Mouse (Mus musculus): ENCODE data around the gene Spata5.
"Not testable (repeated sequence)": the region's sequence is repeated elsewhere in the genome, so short reads cannot be mapped to it uniquely, and the experiment has no call there.

The Spata5 gene

GRCm38 (mm10) chr3:37510055-37511032 is 90.6 kb downstream of the Spata5 start:
- DNase-seq (ENCODE audit: extremely low spot score, low spot score) = no peak

DNA sequence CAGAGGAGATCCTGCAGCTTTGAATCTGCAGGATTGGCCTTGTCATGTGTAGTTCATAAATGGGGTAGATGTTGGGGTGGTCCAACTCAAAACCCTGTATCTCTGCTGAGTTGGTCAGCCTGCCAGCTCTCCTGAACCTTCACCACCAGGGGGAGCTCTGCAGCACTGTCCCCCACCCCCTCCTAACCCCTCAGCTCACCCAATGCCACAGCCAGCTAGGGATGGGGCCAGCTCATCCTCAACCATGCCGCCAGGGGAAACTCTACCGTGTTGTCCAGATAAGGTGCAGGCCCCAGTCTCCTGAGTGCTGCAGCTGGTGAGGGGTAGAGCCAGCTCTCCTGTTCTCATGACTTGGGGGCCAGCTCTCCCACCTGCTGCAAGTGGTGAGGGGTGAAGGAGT is 95.8 kb downstream of the Spata5 start:
- DNase-seq (ENCODE audit: extremely low spot score, low spot score) = peak; percentile 30

- no peak for DNase-seq (ENCODE audit: extremely low spot score, low spot score)
Measured at GRCm38 (mm10) chr3:37516379-37516778, 96.7 kb downstream of the Spata5 start.

DNA sequence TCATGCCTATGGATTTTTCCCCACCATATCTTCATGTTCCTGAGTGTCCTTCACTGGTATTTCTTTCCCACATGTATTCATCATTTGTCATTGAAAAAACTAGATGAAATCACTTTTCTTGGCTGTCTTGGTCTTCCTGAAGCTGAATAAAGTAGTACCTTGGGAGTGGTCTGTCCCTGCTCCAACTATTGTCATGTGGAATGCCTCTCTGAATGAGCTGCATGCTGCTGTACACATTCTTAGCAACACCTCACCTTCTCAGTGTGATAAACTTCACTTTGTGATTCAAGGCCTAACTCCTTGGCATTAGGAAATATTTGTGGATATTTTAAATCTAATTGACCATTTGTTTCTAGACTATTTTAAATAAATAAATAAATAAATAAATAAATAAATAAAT is 98.9 kb downstream of the Spata5 start:
- DNase-seq (ENCODE audit: extremely low spot score, low spot score) = no peak

GRCm38 (mm10) chr3:37520334-37521023 is 100.8 kb downstream of the Spata5 start:
- no peak for DNase-seq (ENCODE audit: extremely low spot score, low spot score)

GRCm38 (mm10) chr3:37532079-37532478 is 112.4 kb downstream of the Spata5 start:
- no peak for DNase-seq (ENCODE audit: extremely low spot score, low spot score)

- not testable (repeated sequence) for DNase-seq (ENCODE audit: extremely low spot score, low spot score)
Measured at GRCm38 (mm10) chr3:37540701-37541100, 121.0 kb downstream of the Spata5 start.

- no peak for DNase-seq (ENCODE audit: extremely low spot score, low spot score)
Measured at GRCm38 (mm10) chr3:37546351-37546750, 126.7 kb downstream of the Spata5 start.

- DNase-seq (ENCODE audit: extremely low spot score, low spot score) = no peak
Measured at GRCm38 (mm10) chr3:37550190-37550589, 130.5 kb downstream of the Spata5 start.

DNA sequence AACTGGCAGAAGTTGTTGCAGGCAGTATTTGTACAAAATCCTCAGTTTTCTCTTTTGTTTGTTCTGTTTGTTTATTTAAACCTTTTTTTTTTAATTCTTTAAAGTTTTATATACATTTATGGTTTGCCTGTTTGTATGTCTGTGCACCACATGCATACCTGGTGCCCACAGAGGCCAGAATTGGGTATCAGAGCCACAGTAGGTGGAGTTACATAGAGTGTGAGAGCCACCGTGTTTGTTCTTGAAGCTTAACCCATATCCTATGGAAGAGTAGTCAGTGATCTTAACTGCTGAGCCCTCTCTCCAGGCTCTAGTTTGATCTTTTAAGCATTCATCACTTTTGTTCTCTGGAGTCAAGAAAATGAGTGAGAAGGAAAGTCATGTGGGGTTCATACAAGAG is 130.9 kb downstream of the Spata5 start:
- no peak for DNase-seq (ENCODE audit: extremely low spot score, low spot score)

DNA sequence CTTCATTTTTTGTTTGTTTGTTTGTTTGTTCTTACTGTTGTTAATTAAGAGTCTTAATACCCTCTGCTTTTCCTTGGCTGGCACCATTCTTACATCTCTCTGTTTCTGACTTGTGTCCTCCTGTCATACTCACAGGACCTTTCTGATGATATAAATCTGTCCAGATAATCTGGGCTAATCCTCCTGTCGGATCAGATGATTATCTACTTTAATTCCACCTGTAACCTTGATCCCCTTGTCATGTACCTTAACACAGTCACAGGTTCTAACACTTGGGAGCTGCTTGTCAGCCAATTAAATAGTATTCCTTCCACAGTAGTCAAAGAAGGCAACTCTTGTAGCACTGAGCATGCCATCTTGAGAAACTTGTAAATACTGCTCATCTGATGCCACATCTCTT is 131.8 kb downstream of the Spata5 start:
- no peak for DNase-seq (ENCODE audit: extremely low spot score, low spot score)

- no peak for DNase-seq (ENCODE audit: extremely low spot score, low spot score)
Measured at GRCm38 (mm10) chr3:37552244-37552643, 132.5 kb downstream of the Spata5 start.

GRCm38 (mm10) chr3:37553371-37554033 is 133.8 kb downstream of the Spata5 start:
- no peak for DNase-seq (ENCODE audit: extremely low spot score, low spot score)

DNA sequence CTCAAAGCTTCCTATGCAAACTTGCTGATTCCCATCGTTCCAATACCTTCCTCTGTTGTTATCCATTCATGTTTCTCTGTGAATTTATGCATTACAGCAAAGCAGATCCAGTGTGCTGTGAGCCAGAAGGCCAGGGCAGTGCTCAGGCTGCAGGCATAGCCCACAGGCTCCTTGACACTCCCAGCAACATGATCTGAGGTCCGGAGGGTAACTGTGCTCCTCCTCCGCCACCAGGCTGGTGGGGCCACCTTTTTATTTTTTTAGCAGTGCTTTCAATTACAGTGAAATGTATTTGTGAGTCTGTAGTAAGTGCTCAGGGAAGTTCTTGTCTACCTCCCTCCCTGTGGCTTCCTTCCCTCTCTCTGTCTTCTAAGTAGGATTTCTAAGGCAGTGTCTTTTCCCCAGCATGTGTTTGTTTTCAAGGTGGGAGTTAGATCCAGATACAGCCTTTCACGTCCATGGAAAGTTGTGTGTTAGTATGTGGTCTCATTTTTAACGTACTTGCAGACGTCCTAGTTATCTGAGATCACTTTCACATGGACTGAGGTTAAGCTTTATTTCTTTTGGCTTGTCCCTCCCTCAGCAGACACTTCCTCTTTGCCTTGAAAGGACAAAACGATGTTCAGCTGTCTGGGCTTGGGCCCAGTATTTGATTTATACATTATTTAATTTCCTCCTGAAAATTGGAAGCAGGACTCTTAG is 136.9 kb downstream of the Spata5 start:
- DNase-seq (ENCODE audit: extremely low spot score, low spot score) = no peak

- no peak for DNase-seq (ENCODE audit: extremely low spot score, low spot score)
Measured at GRCm38 (mm10) chr3:37557741-37558479, 138.2 kb downstream of the Spata5 start.

- DNase-seq (ENCODE audit: extremely low spot score, low spot score) = no peak
Measured at GRCm38 (mm10) chr3:37559339-37559738, 139.6 kb downstream of the Spata5 start.

- no peak for DNase-seq (ENCODE audit: extremely low spot score, low spot score)
Measured at GRCm38 (mm10) chr3:37561466-37561865, 141.8 kb downstream of the Spata5 start.

DNA sequence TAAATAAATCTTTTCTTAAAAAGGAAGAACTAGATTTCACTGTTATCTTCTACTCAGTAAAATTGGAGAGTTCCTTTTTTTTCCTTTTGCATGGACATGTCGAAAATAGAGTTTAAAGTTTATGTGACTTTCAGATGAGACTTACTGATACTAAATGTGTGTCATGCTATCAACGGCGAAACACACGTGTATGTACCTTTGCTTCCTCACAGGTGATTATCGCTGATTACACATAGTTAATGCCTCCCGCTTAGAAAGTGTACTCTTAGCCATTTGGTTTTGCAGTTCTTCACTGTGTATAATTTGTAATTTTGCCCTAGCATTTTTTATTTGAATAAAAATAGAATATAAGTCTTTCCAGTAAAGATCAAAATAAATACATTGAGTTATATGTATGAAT is 146.4 kb downstream of the Spata5 start:
- DNase-seq (ENCODE audit: extremely low spot score, low spot score) = no peak

GRCm38 (mm10) chr3:37567505-37567904 is 147.8 kb downstream of the Spata5 start:
- DNase-seq (ENCODE audit: extremely low spot score, low spot score) = no peak

- no peak for DNase-seq (ENCODE audit: extremely low spot score, low spot score)
Measured at GRCm38 (mm10) chr3:37568780-37569179, 149.1 kb downstream of the Spata5 start.
